Mouse (Mus musculus) C2C12 (cell line): ENCODE data around the gene Tgfbr3. TPM values are rescaled to one million over a fixed set of nuclear protein-coding genes. Genes with fewer than 3 reads are reported as not detected.
A peak's percentile ranks its signal among the peaks of the same experiment; 100 is the strongest.

ENCODE experiments used
- H3K27me3 ChIP-seq: one replicate; pipeline ENCODE4 v1.6.1; 2011; ENCODE audit not compliant: control insufficient read depth, insufficient read depth, insufficient read length
- H3K36me3 ChIP-seq: one replicate; pipeline ENCODE4 v1.6.1; 2011; ENCODE audit not compliant: control insufficient read depth, insufficient read depth
- H3K4me3 ChIP-seq: one replicate; pipeline ENCODE4 v1.5.1; 2011; ENCODE audit warnings: mild to moderate bottlenecking, control low read depth; ENCODE audit not compliant: poor library complexity, insufficient read depth, severe bottlenecking
- H3K79me2 ChIP-seq: one replicate; pipeline ENCODE4 v1.6.1; 2011; ENCODE audit not compliant: control insufficient read depth, insufficient read depth
- H3K79me3 ChIP-seq: one replicate; pipeline ENCODE4 v1.6.1; 2011; ENCODE audit warnings: low read depth, control low read depth
- H3ac ChIP-seq: one replicate; pipeline ENCODE3; 2011; ENCODE audit warnings: low read depth; ENCODE audit not compliant: control insufficient read depth, insufficient read length
- CEBPB ChIP-seq: IDR thresholded peaks from one replicate; pipeline ENCODE4 v1.6.1; 2011; ENCODE audit warnings: low read depth, mild to moderate bottlenecking, control low read depth, moderate library complexity
- CTCF ChIP-seq: IDR thresholded peaks from one replicate; pipeline ENCODE4 v1.5.1; 2011; ENCODE audit not compliant: control insufficient read depth, insufficient read depth, insufficient read length
- FOSL1 ChIP-seq: IDR thresholded peaks from one replicate; pipeline ENCODE4 v1.8.0; 2011; ENCODE audit warnings: mild to moderate bottlenecking, low read length; ENCODE audit not compliant: poor library complexity, insufficient read depth, severe bottlenecking
- MAX ChIP-seq: IDR thresholded peaks from one replicate; pipeline ENCODE4 v1.6.1; 2011; ENCODE audit warnings: mild to moderate bottlenecking, control low read depth
- MYOD1 ChIP-seq: IDR thresholded peaks from one replicate; pipeline ENCODE4 v1.6.1; 2011; ENCODE audit warnings: low read depth; ENCODE audit not compliant: control insufficient read depth, insufficient read length
- MYOG ChIP-seq: IDR thresholded peaks from one replicate; pipeline ENCODE4 v1.6.1; 2011; ENCODE audit not compliant: control insufficient read depth, insufficient read length; ENCODE audit errors: extremely low read depth
- USF1 ChIP-seq: IDR thresholded peaks from one replicate; pipeline ENCODE4 v1.6.1; 2011; ENCODE audit warnings: low read depth, mild to moderate bottlenecking, control low read depth, moderate library complexity
- polyA plus RNA-seq: library from polyadenylated mRNA; unstranded; fragments of >200 nt; fragmentation: generic; extraction: Trizol; gene quantifications from one replicate; pipeline ENCODE4 v1.2.1, GENCODE M21; 2012; ENCODE audit warnings: missing spikeins

The Tgfbr3 gene
- polyA plus RNA-seq, 1 experiment: 0.20 TPM

- Histone ChIP-seq H3K4me3 (no peak overlapping the region), H3K27me3 (peaks cover 13% of the 10 kb centered on the region)
Observed at GRCm38 (mm10) chr5:107167373-107167772, 122.1 kb downstream of the Tgfbr3 start.

GRCm38 (mm10) chr5:107166659-107167370 is 122.6 kb downstream of the Tgfbr3 start:
- Histone ChIP-seq H3K79me2 (no peaks in the 10 kb centered on the region), H3K79me3 (no peaks in the 10 kb centered on the region), H3K27me3 (peaks cover 13% of the 10 kb centered on the region), H3K4me3 (no peak overlapping the region), H3ac (no peak overlapping the region), H3K36me3 (no peaks in the 10 kb centered on the region)
- TF ChIP-seq FOSL1 (peak; percentile 62), MAX (no peak), MYOD1 (no peak), MYOG (no peak), CEBPB (no peak), CTCF (no peak)

More at GRCm38 (mm10) chr5:107167373-107167772, 122.1 kb downstream of the Tgfbr3 start:
- Histone ChIP-seq H3K36me3 (no peaks in the 10 kb centered on the region), H3K79me2 (no peaks in the 10 kb centered on the region), H3K79me3 (no peaks in the 10 kb centered on the region), H3ac (peak overlapping the region; percentile 6)
- TF ChIP-seq CTCF: no peak
- TF ChIP-seq USF1: no peak
- no peak for TF ChIP-seq CEBPB
- no peak for TF ChIP-seq MYOD1
- no peak for TF ChIP-seq FOSL1
- TF ChIP-seq MAX: no peak
- TF ChIP-seq MYOG: no peak

GRCm38 (mm10) chr5:107165734-107166133 is 123.7 kb downstream of the Tgfbr3 start:
- H3ac ChIP-seq: no peak overlapping the region
- no peaks in the 10 kb centered on the region for H3K79me3 ChIP-seq
- peaks cover 11% of the 10 kb centered on the region for H3K27me3 ChIP-seq
- H3K79me2 ChIP-seq: no peaks in the 10 kb centered on the region
- no peak for TF ChIP-seq FOSL1
- no peak for TF ChIP-seq MYOD1
- no peak for TF ChIP-seq CEBPB
- no peak for TF ChIP-seq CTCF
- no peak for TF ChIP-seq MAX
- no peak for TF ChIP-seq USF1
- no peak overlapping the region for H3K4me3 ChIP-seq
- no peaks in the 10 kb centered on the region for H3K36me3 ChIP-seq

- H3K4me3 ChIP-seq: no peak overlapping the region
- no peaks in the 10 kb centered on the region for H3K36me3 ChIP-seq
- no peaks in the 10 kb centered on the region for H3K79me3 ChIP-seq
- peaks cover 13% of the 10 kb centered on the region for H3K27me3 ChIP-seq
- TF ChIP-seq MYOD1: no peak
- TF ChIP-seq USF1: no peak
- no peak for TF ChIP-seq CEBPB
- no peaks in the 10 kb centered on the region for H3K79me2 ChIP-seq
- H3ac ChIP-seq: no peak overlapping the region
Observed at GRCm38 (mm10) chr5:107165271-107165670, 124.2 kb downstream of the Tgfbr3 start.

GRCm38 (mm10) chr5:107164856-107165255 is 124.6 kb downstream of the Tgfbr3 start:
- TF ChIP-seq MAX: no peak
- TF ChIP-seq MYOG: no peak
- TF ChIP-seq FOSL1: no peak
- Histone ChIP-seq H3K27me3 (peaks cover 13% of the 10 kb centered on the region), H3K79me3 (no peaks in the 10 kb centered on the region), H3K36me3 (no peaks in the 10 kb centered on the region), H3ac (no peak overlapping the region), H3K4me3 (no peak overlapping the region), H3K79me2 (no peaks in the 10 kb centered on the region)

- TF ChIP-seq CEBPB (no peak), USF1 (no peak), MYOG (no peak), MAX (no peak), MYOD1 (no peak), CTCF (no peak), FOSL1 (no peak)
- H3K27me3 ChIP-seq: peaks cover 20% of the 10 kb centered on the region
- H3K36me3 ChIP-seq: no peaks in the 10 kb centered on the region
- H3K79me2 ChIP-seq: no peaks in the 10 kb centered on the region
- no peak overlapping the region for H3K4me3 ChIP-seq
- no peak overlapping the region for H3ac ChIP-seq
- no peaks in the 10 kb centered on the region for H3K79me3 ChIP-seq
Observed at GRCm38 (mm10) chr5:107164146-107164545, 125.3 kb downstream of the Tgfbr3 start.
